Mouse (Mus musculus) thymus, postnatal 36 days (tissue): ENCODE data around the gene Hcfc1r1.

Experiments
- DNase-seq, 2 experiments: peaks; one replicate each; pipeline ENCODE4 v3.0.0; 2022; ENCODE audit warnings: mixed read lengths in 2 of 2

The Hcfc1r1 gene

DNA sequence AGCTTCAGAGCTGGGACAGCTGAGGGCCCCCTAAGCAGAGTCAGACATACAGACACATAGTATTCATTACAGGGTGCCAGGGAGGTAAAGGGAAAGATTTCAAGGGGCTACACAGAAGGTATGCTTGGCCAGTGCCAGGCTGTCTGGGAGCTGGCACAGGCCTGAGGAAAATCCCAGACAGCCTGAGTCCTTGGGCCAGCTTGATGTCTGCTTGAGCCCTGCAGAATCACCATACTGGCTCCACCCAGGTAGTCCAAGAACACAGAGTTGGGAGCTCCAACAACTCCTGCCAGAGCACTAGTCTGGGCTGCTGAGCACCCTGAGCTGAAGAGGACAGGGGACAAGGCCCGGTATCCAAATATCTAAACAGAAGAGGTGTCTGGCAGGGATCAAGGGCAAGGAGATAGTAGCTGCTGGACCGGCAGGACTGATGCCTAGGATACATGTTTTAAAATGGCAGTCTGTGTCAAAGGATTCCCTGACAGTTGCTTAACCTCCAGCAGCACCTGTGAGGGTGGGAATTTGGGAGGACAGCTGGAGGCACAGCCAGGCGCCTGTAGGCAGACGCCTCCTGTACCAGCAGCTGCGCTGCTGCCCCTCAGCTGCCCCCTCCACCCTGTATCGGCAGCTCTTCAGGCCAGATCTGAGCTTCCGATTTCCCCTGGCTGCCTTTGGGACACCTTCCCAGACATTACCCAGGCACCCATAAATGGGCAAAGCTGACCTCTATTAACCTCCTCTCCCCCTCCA, 49.2 kb downstream of the Hcfc1r1 start, which contains the start of gene 1520401A03Rik:
TSS of gene 1520401A03Rik (minus strand) at position 408 of the 750 bp plus-strand sequence.
- no peak for DNase-seq
